Mouse (Mus musculus) G1E-ER4 (cell line): ENCODE results near the gene Lamtor1. TPM values are rescaled to one million over a fixed set of nuclear protein-coding genes. Genes with fewer than 3 reads are reported as not detected.

Experiments used
- GATA1 ChIP-seq: IDR thresholded peaks from one replicate; pipeline ENCODE4 v1.8.0; 2012; ENCODE audit warnings: low read length, inconsistent platforms
- polyA plus RNA-seq: library from polyadenylated mRNA; stranded (reverse); fragments of >175 nt; gene quantifications from 2 replicates; pipeline ENCODE4 v1.2.3, GENCODE M21; 2012

The Lamtor1 gene
- polyA plus RNA-seq, 1 experiment, result 141 TPM

DNA sequence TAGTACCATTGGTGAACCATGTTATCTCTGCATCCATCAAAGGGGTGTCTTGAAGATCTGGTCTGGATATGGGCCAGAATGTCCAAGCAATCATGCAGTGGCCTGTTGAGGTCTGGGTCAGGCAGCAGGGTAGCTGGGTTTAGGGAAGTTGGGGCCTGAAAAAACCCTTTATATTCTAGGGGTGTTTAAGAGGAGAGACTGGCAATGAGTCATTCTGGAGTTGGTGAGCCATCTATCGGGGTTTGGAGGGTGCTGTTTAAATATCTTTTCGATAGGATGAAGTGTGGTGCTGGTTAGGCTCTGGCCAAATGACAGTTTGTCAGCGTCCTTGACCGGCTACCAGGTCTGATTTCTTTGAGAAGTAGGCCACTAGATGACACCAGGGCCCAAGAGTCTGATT, 30.3 kb downstream of the Lamtor1 start:
- no peak for TF ChIP-seq GATA1

DNA sequence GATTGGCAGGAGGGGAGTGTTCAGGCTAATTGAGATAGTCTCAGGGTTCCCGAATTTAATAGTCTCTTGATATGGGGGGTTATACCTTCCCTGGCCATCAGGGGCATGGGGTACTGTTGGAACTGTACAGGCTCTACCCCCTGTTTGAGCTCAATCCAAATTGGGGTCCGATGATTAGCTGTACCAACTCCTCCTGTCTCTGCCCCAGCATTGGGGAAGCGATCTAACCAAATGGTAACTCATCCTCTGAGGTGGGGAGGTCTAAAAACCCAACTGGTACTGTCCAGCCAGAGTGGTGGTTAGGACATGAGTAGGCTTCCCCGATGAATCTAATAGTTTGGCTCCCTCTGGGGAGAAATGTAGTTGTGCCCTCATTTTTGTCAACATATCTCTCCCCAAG, 31.3 kb downstream of the Lamtor1 start:
- no peak for TF ChIP-seq GATA1

GRCm38 (mm10) chr7:101937569-101937968, 31.9 kb downstream of the Lamtor1 start:
- no peak for TF ChIP-seq GATA1

- no peak for TF ChIP-seq GATA1
Measured at GRCm38 (mm10) chr7:101938348-101938747, 32.6 kb downstream of the Lamtor1 start.

DNA sequence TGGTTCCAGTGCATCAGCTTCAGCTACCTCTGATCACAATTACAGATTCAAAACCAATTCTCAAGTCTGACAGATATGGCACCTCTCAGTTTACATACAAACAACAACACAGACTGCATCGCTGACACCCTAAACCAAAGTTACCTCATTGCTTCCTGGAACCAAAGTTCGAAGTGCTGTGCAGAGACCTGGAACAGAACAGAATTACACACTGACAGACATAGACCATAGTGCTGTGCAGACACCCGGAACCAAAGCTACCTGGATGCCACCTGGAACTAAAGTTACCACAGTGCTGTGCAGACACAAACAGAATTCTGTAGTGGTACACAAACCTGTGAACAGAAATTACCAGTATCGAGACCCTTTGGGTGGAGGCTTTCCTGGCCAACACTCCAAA, 34.1 kb downstream of the Lamtor1 start:
- no peak for TF ChIP-seq GATA1

- TF ChIP-seq GATA1, result no peak
Measured at GRCm38 (mm10) chr7:101951648-101952047, 45.9 kb downstream of the Lamtor1 start.

DNA sequence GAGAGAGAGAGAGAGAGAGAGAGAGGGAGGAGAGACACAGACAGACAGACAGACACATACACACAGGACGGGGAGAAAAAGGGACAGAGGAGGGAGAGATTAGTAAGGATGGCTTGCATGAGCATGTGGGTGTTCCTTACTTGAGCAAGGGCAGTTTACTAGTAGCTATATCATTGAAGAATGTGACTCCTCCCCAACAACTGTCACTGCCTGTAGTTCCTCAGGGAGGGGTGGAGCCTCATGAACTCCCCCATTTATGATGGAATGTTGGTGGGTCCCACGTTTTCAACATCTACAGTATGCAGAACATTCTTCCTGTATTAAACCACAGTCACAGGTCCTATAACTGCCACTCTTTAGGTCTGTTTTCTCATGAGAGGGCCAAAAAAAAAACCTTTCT, 46.4 kb downstream of the Lamtor1 start:
- TF ChIP-seq GATA1, result no peak

DNA sequence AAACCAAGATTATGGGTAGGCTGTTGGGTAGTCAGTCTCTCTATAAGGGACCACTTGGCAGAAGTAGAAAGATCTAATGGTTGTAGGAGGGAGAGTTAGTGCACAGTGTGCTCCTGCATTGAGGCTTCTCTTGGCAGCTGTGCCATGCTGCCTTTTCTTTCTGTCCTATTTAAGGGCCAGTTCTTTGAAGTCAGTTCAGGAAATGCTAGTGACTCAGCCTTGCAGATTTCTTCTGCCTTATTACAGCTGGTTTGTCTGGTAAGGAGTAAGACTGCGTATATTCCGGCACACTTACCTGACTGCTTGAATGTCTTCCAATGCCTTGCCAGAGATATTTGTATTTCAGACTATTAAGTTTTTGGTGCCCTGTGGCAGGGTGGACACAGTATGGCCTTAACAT, 48.5 kb downstream of the Lamtor1 start:
- no peak for TF ChIP-seq GATA1

GRCm38 (mm10) chr7:101955276-101955675, 49.6 kb downstream of the Lamtor1 start:
- TF ChIP-seq GATA1, result no peak

DNA sequence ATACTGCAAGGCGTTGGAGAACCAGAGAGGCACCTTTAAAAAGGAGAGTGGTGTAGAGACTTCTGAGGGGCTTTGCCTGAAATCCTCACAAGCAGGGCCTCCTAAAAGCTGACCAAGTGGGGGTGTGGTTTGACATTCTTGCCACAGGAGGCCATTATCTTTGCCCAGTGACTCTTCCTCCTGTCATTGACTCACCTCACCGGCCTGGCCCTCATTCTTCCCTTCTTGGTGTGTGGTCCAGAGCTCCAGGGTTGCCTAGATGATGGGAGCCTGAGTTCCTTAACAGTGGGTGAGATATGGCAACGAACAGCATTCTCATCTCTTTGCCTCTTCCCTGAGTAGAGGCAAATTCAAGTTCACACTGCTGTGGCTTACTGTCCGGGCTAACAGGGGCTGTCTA, 50.2 kb downstream of the Lamtor1 start:
- no peak for TF ChIP-seq GATA1

GRCm38 (mm10) chr7:101956481-101956880, 50.8 kb downstream of the Lamtor1 start:
- TF ChIP-seq GATA1, result no peak

DNA sequence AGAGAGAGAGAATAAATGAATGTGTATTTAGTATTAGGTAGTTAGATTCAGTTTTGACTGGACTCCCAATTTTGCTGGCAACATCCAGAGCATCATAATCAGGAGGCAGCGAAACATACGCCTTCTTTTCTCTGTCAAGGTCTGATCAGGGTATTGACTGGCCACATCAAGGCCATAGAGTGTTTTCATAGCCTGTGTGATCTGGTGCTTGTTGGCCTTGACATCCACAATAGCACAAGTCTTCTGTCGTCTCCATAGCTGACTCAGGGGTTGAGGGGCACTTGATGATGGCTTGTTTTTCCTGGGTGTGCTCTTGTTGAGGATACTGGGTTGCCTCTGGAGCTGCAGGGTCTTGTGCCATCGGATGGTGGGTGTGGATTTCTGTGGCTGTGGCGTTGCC, 51.2 kb downstream of the Lamtor1 start:
- TF ChIP-seq GATA1, result no peak

DNA sequence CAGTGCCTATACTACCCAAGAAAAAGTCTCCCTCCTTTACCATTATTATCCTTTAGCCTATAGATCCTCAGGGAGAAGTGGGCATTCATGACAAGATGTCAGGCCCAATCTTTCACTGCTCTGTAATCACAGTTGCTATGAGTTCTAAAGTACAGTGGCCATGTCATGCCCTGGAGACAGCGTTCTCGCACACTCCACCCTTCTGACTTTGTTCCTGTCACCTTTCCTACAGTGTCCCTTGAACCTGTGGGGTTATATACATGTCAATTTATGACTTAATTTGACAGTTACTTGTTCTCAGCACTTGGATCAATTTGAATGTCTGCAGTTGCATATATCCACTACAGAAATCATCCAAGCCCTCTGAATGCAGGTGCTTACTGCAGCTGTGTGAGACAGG, 57.1 kb downstream of the Lamtor1 start:
- TF ChIP-seq GATA1, result no peak

DNA sequence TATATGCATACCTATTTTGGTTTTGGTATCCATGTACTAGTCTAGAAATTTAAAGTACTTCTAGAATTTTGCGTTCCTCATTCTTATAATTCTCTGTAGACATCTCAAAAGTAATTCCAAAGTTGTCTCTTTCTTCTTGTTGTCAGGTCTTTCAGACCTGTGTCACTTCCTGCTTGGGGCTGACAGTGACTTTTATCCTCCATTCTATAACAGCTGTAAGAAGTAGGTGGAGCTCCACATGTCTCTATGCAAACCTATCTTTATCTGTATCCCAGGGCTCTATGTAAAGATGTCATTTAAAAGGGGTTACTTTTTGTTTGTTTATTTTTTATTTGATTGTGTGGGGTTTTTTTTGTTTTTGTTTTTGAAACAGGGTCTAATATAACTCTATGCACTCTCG, 57.9 kb downstream of the Lamtor1 start:
- no peak for TF ChIP-seq GATA1

DNA sequence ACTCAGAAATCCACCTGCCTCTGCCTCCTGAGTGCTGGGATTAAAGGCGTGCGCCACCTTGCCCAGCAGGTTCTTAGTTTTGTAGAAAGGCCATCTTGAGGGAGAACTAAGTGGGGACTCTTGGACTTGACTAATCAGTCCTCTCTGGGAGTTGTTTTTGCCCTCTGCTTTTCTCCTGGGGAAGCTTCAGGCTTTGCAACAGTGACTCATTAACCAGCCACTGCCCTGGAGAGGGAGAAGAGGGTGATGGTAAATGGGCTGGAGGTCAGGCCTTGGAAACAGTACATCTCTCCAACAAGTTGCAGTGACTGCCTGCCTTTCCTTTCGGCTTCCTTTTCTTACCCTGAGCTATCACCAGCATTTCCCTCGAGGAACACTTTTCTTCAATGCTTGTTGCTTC, 58.8 kb downstream of the Lamtor1 start:
- TF ChIP-seq GATA1, result no peak

- TF ChIP-seq GATA1, result no peak
Measured at GRCm38 (mm10) chr7:101965606-101966005, 59.9 kb downstream of the Lamtor1 start.

DNA sequence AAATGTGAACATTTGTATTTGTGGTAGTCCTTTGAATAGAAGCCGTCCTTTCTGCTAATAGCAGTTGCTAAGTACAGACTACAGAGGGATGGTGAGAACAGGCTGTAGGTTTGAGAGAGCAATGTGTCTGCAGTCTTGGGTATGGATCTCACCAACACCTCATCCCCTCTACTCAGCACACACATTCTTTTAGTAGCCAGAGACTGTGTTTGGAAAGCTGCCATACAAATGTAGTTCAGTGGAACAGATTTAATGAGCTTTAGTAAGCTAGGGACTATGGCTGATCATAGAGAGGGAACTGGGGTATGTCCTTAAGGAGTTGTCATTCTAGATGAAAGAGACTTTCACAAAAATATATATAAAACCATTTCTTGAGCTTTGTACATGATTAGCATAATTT, 61.6 kb downstream of the Lamtor1 start:
- TF ChIP-seq GATA1, result no peak

DNA sequence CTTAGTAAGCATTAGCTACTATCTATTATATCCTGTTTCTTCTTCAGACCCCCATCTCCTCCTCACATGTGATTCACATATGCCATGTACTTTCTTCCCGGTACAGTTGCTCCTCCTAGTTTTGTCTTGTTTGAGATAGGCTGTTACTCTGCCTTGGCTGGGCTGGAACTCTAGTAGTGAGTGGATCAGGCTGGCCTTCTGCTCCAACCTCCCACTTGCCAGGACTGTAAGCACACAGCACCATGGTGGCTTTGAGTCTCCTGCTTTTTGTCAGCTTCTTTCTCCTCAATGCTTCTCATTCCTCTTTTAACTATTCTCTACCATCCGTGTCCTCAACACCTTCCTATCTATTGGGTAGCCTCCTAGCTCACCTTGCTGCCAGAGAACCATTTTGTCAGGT, 63.0 kb downstream of the Lamtor1 start:
- TF ChIP-seq GATA1, result no peak

DNA sequence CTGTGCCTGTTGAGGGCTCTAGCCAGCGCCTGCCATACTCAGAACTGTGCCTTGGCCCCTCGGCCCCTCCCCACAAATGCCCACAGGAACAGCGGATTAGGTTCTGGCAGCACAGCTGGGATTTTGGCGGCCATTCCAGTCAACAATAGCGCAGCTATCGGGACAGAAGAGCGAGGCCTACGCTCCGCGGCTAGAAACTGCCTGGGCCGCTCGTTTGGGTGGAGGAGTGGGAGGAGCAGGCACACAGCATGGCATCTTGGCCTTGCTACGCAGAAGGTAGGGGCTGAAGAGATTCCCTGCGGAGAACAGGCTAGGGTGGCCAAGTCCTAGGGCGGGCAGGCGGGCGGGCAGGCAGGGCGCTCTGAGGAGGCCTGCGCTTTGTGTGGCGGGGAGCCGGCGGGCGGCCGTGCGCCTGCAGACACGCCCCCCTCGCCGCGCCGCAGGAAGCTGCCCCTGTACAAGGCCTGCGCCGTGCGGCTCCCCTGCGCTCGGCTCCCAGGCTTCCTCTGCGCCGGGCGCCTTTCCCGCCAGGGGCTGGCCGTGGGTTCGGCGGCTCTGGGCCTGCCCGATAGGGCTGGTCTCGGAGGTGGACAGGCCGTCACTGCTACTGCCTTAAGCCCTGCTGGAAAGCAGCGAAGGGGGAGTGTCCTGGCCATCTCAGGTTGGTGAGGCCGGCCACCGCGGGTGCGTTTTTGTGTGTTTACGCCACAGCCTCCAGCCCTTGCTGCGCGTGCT, 64.2 kb downstream of the Lamtor1 start:
- TF ChIP-seq GATA1, result no peak
